Mouse (Mus musculus): ENCODE measurements around the gene 1600014C10Rik.

- TF ChIP-seq CTCF (IDR thresholded peaks at IDR 0.05; ENCODE audit: low read depth, low read length) = no peak
- no peak for TF ChIP-seq POLR2A (IDR thresholded peaks at IDR 0.05; ENCODE audit: borderline replicate concordance, low read depth, low read length)
These were observed 35.8 kb downstream of the 1600014C10Rik start for GRCm38 (mm10) chr7:38218631-38219367.

All from bone marrow macrophage, adult 2 months (primary cell).